Mouse (Mus musculus) hindbrain, embryonic 16.5 days (tissue): ENCODE results near the gene Ccdc88a. TPM values are rescaled to one million over a fixed set of nuclear protein-coding genes. Genes with fewer than 3 reads are reported as not detected.

Experiments used
- ATAC-seq: fragments of 200-750 bp; cut with Nextera tagmentation; 2 replicates; pipeline ENCODE4 v1.8.0; 2017; ENCODE audit warnings: moderate TSS enrichment, moderate library complexity
- H3K27ac ChIP-seq: fragments of 300-500 bp; sonication (generic); 2 replicates; pipeline ENCODE4 v1.5.1; 2014; ENCODE audit warnings: low read depth, mild to moderate bottlenecking, control low read depth, low read length, moderate library complexity
- H3K27me3 ChIP-seq: fragments of 300-500 bp; sonication (generic); replicated peaks from 2 replicates; pipeline ENCODE4 v1.6.1; 2014; ENCODE audit warnings: low read length; ENCODE audit not compliant: control insufficient read depth, insufficient read depth
- H3K36me3 ChIP-seq: fragments of 300-500 bp; sonication (generic); 2 replicates; pipeline ENCODE4 v1.6.1; 2014; ENCODE audit warnings: mild to moderate bottlenecking, low read length, moderate library complexity, mixed read lengths; ENCODE audit not compliant: control insufficient read depth, insufficient read depth
- H3K4me1 ChIP-seq: fragments of 300-500 bp; sonication (generic); 2 replicates; pipeline ENCODE4 v1.6.1; 2014; ENCODE audit warnings: low read depth, low read length; ENCODE audit not compliant: control insufficient read depth, insufficient read depth
- H3K4me2 ChIP-seq: fragments of 300-500 bp; sonication (generic); 2 replicates; pipeline ENCODE4 v1.6.1; 2014; ENCODE audit warnings: mild to moderate bottlenecking, low read length, control low read depth, moderate library complexity
- H3K4me3 ChIP-seq: fragments of 300-500 bp; sonication (generic); 2 replicates; pipeline ENCODE4 v1.5.1; 2014; ENCODE audit warnings: mild to moderate bottlenecking, low read length, control low read depth, moderate library complexity
- H3K9ac ChIP-seq: fragments of 300-500 bp; sonication (generic); 2 replicates; pipeline ENCODE4 v1.6.1; 2014; ENCODE audit warnings: low read depth, mild to moderate bottlenecking, control low read depth, low read length, moderate library complexity
- H3K9me3 ChIP-seq: fragments of 300-500 bp; sonication (generic); 2 replicates; pipeline ENCODE4 v1.6.1; 2014; ENCODE audit warnings: mild to moderate bottlenecking, low read length, moderate library complexity; ENCODE audit not compliant: control insufficient read depth
- WGBS: fragments of 180-500 bp; shearing (Covaris S2); extraction: QIAGEN DNeasy Blood & Tissue Kit; methylation state at CpG from one replicate; pipeline ENCODE4 v1.1.7; 2014; 5-methylcytosine and 5-hydroxymethylcytosine counted together
- polyA plus RNA-seq: library from polyadenylated mRNA; unstranded; fragments of >200 nt; fragmentation: Nextera tagmentation; extraction: Ambion mirVana; gene quantifications from 2 replicates; pipeline ENCODE4 v1.2.1, GENCODE M21; 2015

Ccdc88a gene
- polyA plus RNA-seq, 1 experiment from 2014 or later = 73.8 TPM

DNA sequence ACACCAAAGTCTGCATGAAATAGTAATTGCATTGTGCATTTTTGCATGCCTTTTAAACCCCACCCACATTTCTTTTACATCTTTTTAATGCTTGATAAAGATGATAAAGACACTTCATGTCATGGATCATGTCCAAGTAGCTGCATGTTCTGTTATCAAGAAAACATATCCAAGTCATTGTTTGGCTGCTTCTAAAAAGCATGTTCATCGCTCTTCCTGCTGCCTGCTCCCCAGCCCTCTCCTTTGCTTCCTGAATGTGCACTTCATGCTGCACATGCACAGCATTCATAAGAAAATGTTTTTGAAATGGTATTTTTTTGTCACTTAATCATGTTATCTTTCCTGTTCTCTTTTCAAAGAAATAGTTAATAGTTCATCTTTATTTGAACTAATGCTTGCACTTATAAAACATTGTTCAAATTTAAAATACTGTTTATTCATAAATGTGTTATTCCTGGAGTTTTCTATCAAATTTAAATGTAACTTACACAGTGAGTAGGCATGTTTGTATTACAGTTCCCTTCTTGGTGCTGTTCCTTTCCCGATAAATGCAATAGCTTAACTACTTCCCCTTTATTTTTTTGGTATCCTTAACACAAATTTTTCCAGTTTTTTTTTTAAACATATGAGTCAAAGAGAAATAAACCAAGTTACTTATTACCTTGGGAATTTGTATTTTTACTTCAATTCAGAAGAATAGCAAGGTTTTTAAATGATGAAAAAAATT is 131.6 kb downstream of the Ccdc88a start:
- Histone ChIP-seq H3K4me1 (no peaks in the 10 kb centered on the region), H3K9ac (no peak overlapping the region), H3K9me3 (no peaks in the 10 kb centered on the region), H3K27ac (no peak overlapping the region), H3K36me3 (peaks cover 32% of the 10 kb centered on the region), H3K4me2 (no peak overlapping the region), H3K4me3 (no peak overlapping the region), H3K27me3 (no peaks in the 10 kb centered on the region)
- 95% methylated on average over 2 of the region's 2 CpGs for WGBS
- no peak for ATAC-seq

- Histone ChIP-seq H3K36me3 (peaks cover 13% of the 10 kb centered on the region), H3K27me3 (no peaks in the 10 kb centered on the region), H3K9ac (no peak overlapping the region), H3K4me1 (peaks cover 2% of the 10 kb centered on the region; the same call in 1 of the 2 replicates), H3K27ac (no peak overlapping the region), H3K9me3 (no peaks in the 10 kb centered on the region), H3K4me3 (no peak overlapping the region), H3K4me2 (no peak overlapping the region)
- 93% methylated on average over 1 of the region's 1 CpGs for WGBS
- no peak for ATAC-seq
These were observed 136.0 kb downstream of the Ccdc88a start for GRCm38 (mm10) chr11:29509421-29509820.

- Histone ChIP-seq H3K4me2 (no peak overlapping the region), H3K27me3 (no peaks in the 10 kb centered on the region), H3K4me3 (no peak overlapping the region), H3K9ac (no peak overlapping the region), H3K27ac (no peak overlapping the region), H3K4me1 (peaks cover 2% of the 10 kb centered on the region; the same call in 1 of the 2 replicates), H3K36me3 (peaks cover 3% of the 10 kb centered on the region; the same call in 1 of the 2 replicates), H3K9me3 (no peaks in the 10 kb centered on the region)
- 90% methylated on average over 4 of the region's 4 CpGs for WGBS
- ATAC-seq = no peak
These were observed 139.5 kb downstream of the Ccdc88a start for GRCm38 (mm10) chr11:29512818-29513535.

DNA sequence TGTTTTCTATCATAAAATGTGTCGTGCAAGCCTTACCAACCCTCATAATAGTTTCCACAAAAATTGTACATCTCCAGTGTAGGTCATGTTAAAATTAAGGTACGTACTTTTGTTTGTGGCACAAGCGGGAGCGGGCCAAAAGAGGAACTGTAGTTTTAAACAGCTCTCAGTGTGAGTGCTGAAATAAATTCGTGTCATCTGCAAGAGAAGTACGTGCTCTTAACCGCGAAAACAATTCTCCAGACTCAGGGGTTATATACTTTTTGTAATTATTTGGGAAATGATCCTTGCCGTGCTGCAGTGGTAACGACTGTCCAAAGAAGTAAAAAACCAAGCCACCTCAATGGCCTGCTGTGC is 140.8 kb downstream of the Ccdc88a start:
- Histone ChIP-seq H3K4me1 (peaks cover 2% of the 10 kb centered on the region; the same call in 1 of the 2 replicates), H3K9ac (peak overlapping the region; percentile 69), H3K9me3 (no peaks in the 10 kb centered on the region), H3K4me3 (peak overlapping the region; percentile 58), H3K27me3 (no peaks in the 10 kb centered on the region), H3K27ac (no peak overlapping the region; the same call in 1 of the 2 replicates), H3K4me2 (peak overlapping the region; percentile 76), H3K36me3 (peaks cover 3% of the 10 kb centered on the region; the same call in 1 of the 2 replicates)
- peak; percentile 0; the same call in 1 of the 2 replicates for ATAC-seq
- WGBS = 28% methylated on average over 10 of the region's 10 CpGs

- H3K4me1 ChIP-seq = peaks cover 2% of the 10 kb centered on the region; the same call in 1 of the 2 replicates
- peak; percentile 98 for ATAC-seq
- peak within 1 kb of the TSS; percentile 73 for H3K27ac ChIP-seq
- peaks cover 3% of the 10 kb centered on the region; the same call in 1 of the 2 replicates for H3K36me3 ChIP-seq
- H3K27me3 ChIP-seq = no peaks in the 10 kb centered on the region
- no peaks in the 10 kb centered on the region for H3K9me3 ChIP-seq
- peak within 1 kb of the TSS; percentile 58 for H3K4me3 ChIP-seq
- peak within 1 kb of the TSS; percentile 76 for H3K4me2 ChIP-seq
- WGBS = 3% methylated on average over 40 of the region's 40 CpGs
- H3K9ac ChIP-seq = peak within 1 kb of the TSS; percentile 69
These were observed 141.4 kb downstream of the Ccdc88a start, which contains the start of gene Prorsd1 for GRCm38 (mm10) chr11:29514682-29515412. TSS of gene Prorsd1 (minus strand) at chr11:29515033.

GRCm38 (mm10) chr11:29525988-29526794 is 152.7 kb downstream of the Ccdc88a start, which contains the start of gene Mtif2:
TSS of gene Mtif2 (plus strand) at chr11:29526408.
- H3K4me1 ChIP-seq = peaks cover 7% of the 10 kb centered on the region
- peak within 1 kb of the TSS; percentile 89 for H3K27ac ChIP-seq
- no peaks in the 10 kb centered on the region for H3K27me3 ChIP-seq
- WGBS = 2% methylated on average over 47 of the region's 47 CpGs
- peak within 1 kb of the TSS; percentile 65 for H3K4me2 ChIP-seq
- ATAC-seq = peak; percentile 98
- H3K9ac ChIP-seq = peak within 1 kb of the TSS; percentile 77
- no peaks in the 10 kb centered on the region for H3K9me3 ChIP-seq
- H3K36me3 ChIP-seq = peaks cover 8% of the 10 kb centered on the region
- H3K4me3 ChIP-seq = peak within 1 kb of the TSS; percentile 76

- no peak overlapping the region for H3K9ac ChIP-seq
- H3K36me3 ChIP-seq = peaks cover 26% of the 10 kb centered on the region
These were observed 164.7 kb downstream of the Ccdc88a start for GRCm38 (mm10) chr11:29538201-29538600.

DNA sequence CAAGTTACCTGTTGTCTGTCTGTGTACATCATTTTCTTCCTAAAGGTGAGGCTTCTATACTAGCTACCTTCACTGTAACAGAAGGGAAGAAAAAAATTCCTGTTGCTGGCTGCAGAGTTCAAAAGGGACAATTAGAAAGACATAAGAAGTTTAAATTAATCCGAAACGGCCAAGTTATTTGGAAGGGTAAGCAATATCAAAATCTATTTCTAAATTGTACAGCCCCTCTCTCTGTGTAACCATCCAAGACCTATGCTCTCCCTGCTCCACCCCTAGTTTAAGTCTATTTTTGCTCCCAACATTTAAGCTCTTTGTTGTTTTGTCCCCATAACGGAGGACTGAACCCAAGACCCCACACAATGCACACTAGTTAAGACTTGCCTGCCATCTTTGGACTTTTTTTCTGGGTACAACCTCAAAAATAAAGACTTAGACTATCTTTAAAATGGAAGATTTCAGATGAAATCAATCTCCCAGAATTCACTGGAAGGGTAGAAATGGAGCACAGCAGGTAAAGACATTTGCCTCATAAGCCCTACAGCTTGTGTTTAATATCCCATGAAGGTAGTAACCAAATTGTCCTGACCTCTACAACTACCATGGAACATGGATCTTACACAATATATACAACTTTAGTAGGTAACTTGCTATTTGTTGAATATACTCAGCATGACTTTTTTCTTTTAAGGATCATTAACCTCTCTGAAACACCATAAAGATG is 170.9 kb downstream of the Ccdc88a start:
- WGBS = 91% methylated on average over 3 of the region's 3 CpGs
- Histone ChIP-seq H3K9ac (no peak overlapping the region), H3K4me2 (no peak overlapping the region), H3K36me3 (peaks cover 20% of the 10 kb centered on the region), H3K4me3 (no peak overlapping the region), H3K9me3 (no peaks in the 10 kb centered on the region), H3K4me1 (peaks cover 13% of the 10 kb centered on the region), H3K27me3 (no peaks in the 10 kb centered on the region), H3K27ac (no peak overlapping the region)
- no peak for ATAC-seq

More at GRCm38 (mm10) chr11:29538201-29538600, 164.7 kb downstream of the Ccdc88a start:
- Histone ChIP-seq H3K4me1 (no peaks in the 10 kb centered on the region), H3K4me2 (no peak overlapping the region), H3K27ac (no peak overlapping the region), H3K27me3 (no peaks in the 10 kb centered on the region), H3K9me3 (no peaks in the 10 kb centered on the region), H3K4me3 (no peak overlapping the region)
- ATAC-seq = no peak
- WGBS = 100% methylated on average over 1 of the region's 1 CpGs
